Mouse (Mus musculus) MEL (cell line): ENCODE data around the gene Gm20388. TPM values are rescaled to one million over a fixed set of nuclear protein-coding genes. Genes with fewer than 3 reads are reported as not detected.

ENCODE experiments used
- DNase-seq: peaks from one replicate; pipeline ENCODE4 v3.0.0; 2011; ENCODE audit warnings: low read depth, low spot score
- H3K27ac ChIP-seq: 2 replicates; pipeline ENCODE4 v1.5.1; 2012; ENCODE audit warnings: low read depth, mild to moderate bottlenecking, control low read depth, low read length, moderate library complexity; ENCODE audit not compliant: control insufficient read depth
- H3K27me3 ChIP-seq, 2 experiments: fragments of 150-350 bp in 1 of 2; sonication (generic) in 1 of 2; 2 replicates each; pipeline ENCODE4 v1.6.1; 2012; ENCODE audit warnings: low read length in 2 of 2, mild to moderate bottlenecking in 2 of 2, improper control_type of control experiment in 1 of 2, moderate library complexity in 1 of 2; ENCODE audit not compliant: insufficient read depth in 2 of 2, control insufficient read depth in 1 of 2
- H3K36me3 ChIP-seq, 2 experiments: 2 replicates each; pipeline ENCODE4 v1.6.1; 2012 to 2014; ENCODE audit warnings: low read length in 2 of 2, improper control_type of control experiment in 1 of 2, inconsistent platforms in 1 of 2, mild to moderate bottlenecking in 1 of 2; ENCODE audit not compliant: insufficient read depth in 2 of 2, control insufficient read depth in 1 of 2
- H3K4me1 ChIP-seq, 2 experiments: fragments of 150-350 bp in 1 of 2; sonication (generic) in 1 of 2; 2 replicates each; pipeline ENCODE4 v1.6.1; 2012; ENCODE audit warnings: low read length in 2 of 2, improper control_type of control experiment in 1 of 2, mild to moderate bottlenecking in 1 of 2; ENCODE audit not compliant: insufficient read depth in 2 of 2, control insufficient read depth in 1 of 2
- H3K4me3 ChIP-seq, 2 experiments: fragments of 150-350 bp in 1 of 2; sonication (generic) in 1 of 2; 2 replicates each; pipeline ENCODE4 v1.5.1; 2012; ENCODE audit warnings: low read depth in 2 of 2, low read length in 2 of 2, mild to moderate bottlenecking in 2 of 2, moderate library complexity in 2 of 2, control low read depth in 1 of 2, improper control_type of control experiment in 1 of 2; ENCODE audit not compliant: control insufficient read depth in 1 of 2, insufficient read depth in 1 of 2
- H3K79me2 ChIP-seq: 2 replicates; pipeline ENCODE4 v1.6.1; 2012; ENCODE audit warnings: mild to moderate bottlenecking, low read length, moderate library complexity; ENCODE audit not compliant: control insufficient read depth, poor library complexity, insufficient read depth
- H3K9ac ChIP-seq: 2 replicates; pipeline ENCODE4 v1.6.1; 2012; ENCODE audit warnings: low read depth, mild to moderate bottlenecking, control low read depth, low read length, moderate library complexity; ENCODE audit not compliant: control insufficient read depth, poor library complexity, severe bottlenecking
- H3K9me3 ChIP-seq: fragments of 150-350 bp; sonication (generic); replicated peaks from 2 replicates; pipeline ENCODE4 v1.6.1; 2012; ENCODE audit warnings: mild to moderate bottlenecking, low read length, improper control_type of control experiment, moderate library complexity; ENCODE audit not compliant: insufficient read depth
- CHD2 ChIP-seq: IDR thresholded peaks from 2 replicates; pipeline ENCODE4 v1.6.1; 2011; ENCODE audit warnings: low read length, improper control_type of control experiment
- E2F4 ChIP-seq: IDR thresholded peaks from 2 replicates; pipeline ENCODE4 v1.6.1; 2011; ENCODE audit warnings: low read depth, low read length, improper control_type of control experiment, borderline replicate concordance
- EP300 ChIP-seq, 2 experiments: IDR thresholded peaks; 2 replicates each; pipeline ENCODE4 v1.6.1; 2011; ENCODE audit warnings: improper control_type of control experiment in 2 of 2, low read length in 2 of 2, low read depth in 1 of 2, mild to moderate bottlenecking in 1 of 2
- GABPA ChIP-seq: IDR thresholded peaks from 2 replicates; pipeline ENCODE4 v1.6.1; 2012; ENCODE audit warnings: low read depth, mild to moderate bottlenecking, inconsistent platforms, low read length, improper control_type of control experiment, moderate library complexity
- HCFC1 ChIP-seq: IDR thresholded peaks from 2 replicates; pipeline ENCODE4 v1.6.1; 2012; ENCODE audit warnings: low read depth, mild to moderate bottlenecking, inconsistent platforms, low read length, improper control_type of control experiment, moderate library complexity
- JUND ChIP-seq: IDR thresholded peaks from 2 replicates; pipeline ENCODE4 v1.6.1; 2011; ENCODE audit warnings: low read depth, mild to moderate bottlenecking, improper control_type of control experiment, low read length
- KAT2A ChIP-seq: conservative IDR thresholded peaks from 2 replicates; pipeline ENCODE4 v1.6.1; 2012; ENCODE audit warnings: low read depth, low read length, improper control_type of control experiment, inconsistent platforms
- MAFK ChIP-seq: IDR thresholded peaks from 2 replicates; pipeline ENCODE4 v1.6.1; 2011; ENCODE audit warnings: low read depth, mild to moderate bottlenecking, low read length, improper control_type of control experiment, borderline replicate concordance
- MAX ChIP-seq: IDR thresholded peaks from 2 replicates; pipeline ENCODE4 v1.6.1; 2011; ENCODE audit warnings: low read length, improper control_type of control experiment
- MAZ ChIP-seq: IDR thresholded peaks from 2 replicates; pipeline ENCODE4 v1.6.1; 2012; ENCODE audit warnings: low read depth, mild to moderate bottlenecking, inconsistent platforms, low read length, improper control_type of control experiment
- MEF2A ChIP-seq: IDR thresholded peaks from 2 replicates; pipeline ENCODE4 v1.6.1; 2014; ENCODE audit warnings: low read depth, mild to moderate bottlenecking, inconsistent platforms, low read length, improper control_type of control experiment; ENCODE audit not compliant: poor library complexity, insufficient replicate concordance, severe bottlenecking; ENCODE audit errors: extremely low read depth
- MYB ChIP-seq: IDR thresholded peaks from 2 replicates; pipeline ENCODE4 v1.6.1; 2011; ENCODE audit warnings: mild to moderate bottlenecking, low read depth, low read length, improper control_type of control experiment
- MYC ChIP-seq: IDR thresholded peaks from 2 replicates; pipeline ENCODE4 v1.6.1; 2011; ENCODE audit warnings: low read depth, mild to moderate bottlenecking, low read length, improper control_type of control experiment, moderate library complexity
- NELFE ChIP-seq: IDR thresholded peaks from 2 replicates; pipeline ENCODE4 v1.6.1; 2011; ENCODE audit warnings: low read depth, low read length, improper control_type of control experiment
- NRF1 ChIP-seq: IDR thresholded peaks from 2 replicates; pipeline ENCODE4 v1.6.1; 2014; ENCODE audit warnings: low read depth, mild to moderate bottlenecking, inconsistent platforms, low read length, improper control_type of control experiment, moderate library complexity; ENCODE audit not compliant: poor library complexity, insufficient read depth, severe bottlenecking
- POLR2AphosphoS5 ChIP-seq: IDR thresholded peaks from 2 replicates; pipeline ENCODE4 v1.6.1; 2012; ENCODE audit warnings: low read depth, borderline replicate concordance, mild to moderate bottlenecking, inconsistent platforms, low read length, moderate library complexity, mixed read lengths
- RCOR1 ChIP-seq: IDR thresholded peaks from 2 replicates; pipeline ENCODE4 v1.6.1; 2012; ENCODE audit warnings: low read depth, mild to moderate bottlenecking, inconsistent platforms, low read length, improper control_type of control experiment
- SIN3A ChIP-seq: IDR thresholded peaks from 2 replicates; pipeline ENCODE4 v1.6.1; 2012; ENCODE audit warnings: low read length, improper control_type of control experiment, inconsistent platforms
- SMC3 ChIP-seq: IDR thresholded peaks from 2 replicates; pipeline ENCODE4 v1.6.1; 2011; ENCODE audit warnings: low read depth, low read length, improper control_type of control experiment
- USF1 ChIP-seq: IDR thresholded peaks from 2 replicates; pipeline ENCODE4 v1.6.1; 2014; ENCODE audit warnings: low read depth, mild to moderate bottlenecking, inconsistent platforms, low read length, improper control_type of control experiment, moderate library complexity
- USF2 ChIP-seq, 2 experiments: IDR thresholded peaks; 2 replicates each; pipeline ENCODE4 v1.6.1; 2011 to 2012; ENCODE audit warnings: improper control_type of control experiment in 2 of 2, low read length in 2 of 2, borderline replicate concordance in 1 of 2, inconsistent platforms in 1 of 2, low read depth in 1 of 2, mild to moderate bottlenecking in 1 of 2; ENCODE audit not compliant: insufficient read depth in 1 of 2
- ZC3H11A ChIP-seq: IDR thresholded peaks from 2 replicates; pipeline ENCODE4 v1.6.1; 2012; ENCODE audit warnings: low read depth, mild to moderate bottlenecking, inconsistent platforms, low read length, improper control_type of control experiment
- ZMIZ1 ChIP-seq: IDR thresholded peaks from 2 replicates; pipeline ENCODE4 v1.6.1; 2012; ENCODE audit warnings: low read depth, mild to moderate bottlenecking, inconsistent platforms, low read length, improper control_type of control experiment, moderate library complexity
- ZNF384 ChIP-seq: IDR thresholded peaks from 2 replicates; pipeline ENCODE4 v1.6.1; 2012; ENCODE audit warnings: low read depth, mild to moderate bottlenecking, inconsistent platforms, low read length, improper control_type of control experiment
- polyA plus RNA-seq, 2 experiments: library from polyadenylated mRNA; stranded (reverse) in 1 of 2; unstranded in 1 of 2; fragments of >175 nt in 1 of 2; fragments of >200 nt in 1 of 2; gene quantifications; 2 replicates each; pipeline versions ENCODE4 v1.2.1 to v1.2.4; 2012; ENCODE audit warnings: low replicate concordance in 2 of 2, low read depth in 1 of 2; ENCODE audit not compliant: insufficient read length in 2 of 2, insufficient read depth in 1 of 2, missing spikeins in 1 of 2
- total RNA-seq: library from RNA; depleted of rRNA; stranded (reverse); fragments of 300-350 nt; gene quantifications from 2 replicates; pipeline ENCODE4 v1.2.3, GENCODE M21; 2012

Gene Gm20388
- total and polyA plus RNA-seq, 3 experiments: 11.1 to 17.8 TPM; not detected in 1

DNA sequence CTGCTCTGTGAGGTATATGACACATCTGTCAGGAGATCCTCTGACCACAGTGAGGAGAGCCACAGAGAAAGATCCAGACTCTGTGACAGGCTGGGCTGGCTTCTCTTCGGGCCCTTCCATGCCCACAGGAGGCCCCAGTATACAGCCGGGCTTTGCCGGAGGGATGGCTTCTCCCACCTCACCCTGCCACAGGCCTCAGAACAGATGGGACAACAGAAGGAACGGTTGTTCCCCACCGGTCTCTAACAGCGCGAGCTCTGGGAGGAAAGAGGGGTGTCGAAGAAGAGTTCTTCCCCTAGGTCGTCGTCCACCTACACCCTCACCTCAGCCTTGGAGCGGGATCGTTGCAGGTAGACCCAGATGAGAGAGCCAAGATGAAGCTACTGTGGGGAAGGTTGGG, 520.4 kb downstream of the Gm20388 start:
- Histone ChIP-seq H3K27me3 (no peaks in the 10 kb centered on the region), H3K9ac (no peak overlapping the region), H3K36me3 (peaks cover 0 to 8% of the 10 kb centered on the region in 2 experiments; a peak in 2 of 4 replicates), H3K9me3 (no peaks in the 10 kb centered on the region), H3K79me2 (no peaks in the 10 kb centered on the region), H3K4me1 (peaks cover 5 to 21% of the 10 kb centered on the region in 2 experiments; a peak in 3 of 4 replicates), H3K27ac (no peak overlapping the region), H3K4me3 (no peak overlapping the region)
- TF ChIP-seq ZNF384: no peak
- no peak for TF ChIP-seq MYC
- no peak for TF ChIP-seq E2F4
- no peak for TF ChIP-seq NELFE
- TF ChIP-seq HCFC1: no peak
- TF ChIP-seq GABPA: no peak
- TF ChIP-seq EP300 (IDR thresholded peaks at IDR 0.05; ENCODE audit: low read depth in 1 of 2, low read length in 2 of 2): no peak
- no peak for TF ChIP-seq ZMIZ1
- no peak for TF ChIP-seq USF2 (IDR thresholded peaks at IDR 0.05; ENCODE audit: borderline replicate concordance in 1 of 2, insufficient read depth in 1 of 2, low read depth in 1 of 2, low read length in 2 of 2)
- TF ChIP-seq USF1: no peak
- TF ChIP-seq MAZ: no peak
- TF ChIP-seq MAX: no peak
- TF ChIP-seq MAFK: no peak
- no peak for TF ChIP-seq MEF2A
- no peak for TF ChIP-seq MYB
- TF ChIP-seq KAT2A: no peak
- no peak for TF ChIP-seq NRF1
- no peak for TF ChIP-seq POLR2AphosphoS5
- DNase-seq: no peak

DNA sequence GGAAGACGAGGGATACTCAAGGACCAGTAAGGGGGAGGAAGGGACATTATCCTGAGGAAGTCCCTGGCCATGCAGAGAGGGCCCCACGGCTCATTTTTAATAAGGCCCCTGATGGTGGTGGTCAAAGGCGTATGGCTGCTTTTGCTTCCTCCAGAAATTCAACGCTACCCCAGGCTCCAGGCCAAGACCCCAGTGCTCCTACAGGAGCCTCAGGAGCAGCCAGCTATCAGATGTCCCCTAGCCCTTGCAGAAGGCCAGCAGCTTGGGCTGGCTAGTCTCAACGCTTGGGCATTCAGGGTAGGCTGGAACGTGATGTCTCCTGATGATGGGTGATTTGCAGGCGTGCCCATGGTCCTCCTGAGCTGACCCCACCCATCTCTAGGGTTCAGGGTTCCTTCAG, 521.8 kb downstream of the Gm20388 start:
- H3K27me3 ChIP-seq: no peaks in the 10 kb centered on the region
- no peaks in the 10 kb centered on the region for H3K79me2 ChIP-seq
- H3K9ac ChIP-seq: no peak overlapping the region
- H3K4me3 ChIP-seq: no peak overlapping the region
- peaks cover 0 to under 1% of the 10 kb centered on the region in 2 experiments; a peak in 2 of 4 replicates for H3K36me3 ChIP-seq
- no peaks in the 10 kb centered on the region for H3K9me3 ChIP-seq
- no peak for TF ChIP-seq SIN3A
- TF ChIP-seq USF1: no peak
- TF ChIP-seq ZC3H11A: no peak
- no peak for TF ChIP-seq MEF2A
- TF ChIP-seq CHD2: no peak
- no peak for TF ChIP-seq SMC3
- no peak for TF ChIP-seq JUND
- no peak for TF ChIP-seq RCOR1
- peaks cover 1 to 8% of the 10 kb centered on the region in 2 experiments; a peak in 3 of 4 replicates for H3K4me1 ChIP-seq
- DNase-seq: no peak
- no peak overlapping the region for H3K27ac ChIP-seq
